ENCODE assay signal across 8 mouse cellular contexts in genomic region chr2:180173711-180174110, GRCm38 (mm10). TPM values are rescaled to one million over a fixed set of nuclear protein-coding genes. Genes with fewer than 3 reads are reported as not detected.
DNase-seq lines count a peak whose midpoint lies in the region; ATAC-seq and TF ChIP-seq lines count a peak whose summit lies in the region.
"Not testable (repeated sequence)": the region's sequence is repeated elsewhere in the genome, so short reads cannot be mapped to it uniquely, and the experiment has no call there.

No protein-coding gene starts in this region.

- not testable (repeated sequence) for ATAC-seq in embryonic facial prominence, embryonic 15.5 days (ENCODE audit: insufficient number of reproducible peaks, low FRiP score, low TSS enrichment, low read depth); liver, postnatal 0 days; midbrain, postnatal 0 days (ENCODE audit: low FRiP score)

- not testable (repeated sequence) for TF ChIP-seq EP300 in liver, postnatal 0 days (IDR thresholded peaks at IDR 0.05; ENCODE audit: low read depth)

- peak overlapping the region; percentile 99; the same call in 1 of the 2 replicates for H3K4me3 ChIP-seq in embryonic facial prominence, embryonic 15.5 days (replicated peaks)
- peak overlapping the region; percentile 95 for H3K4me3 ChIP-seq in hindbrain, embryonic 10.5 days
- H3K4me3 ChIP-seq in liver, postnatal 0 days (ENCODE audit: low read depth, low read length); midbrain, postnatal 0 days (ENCODE audit: low read depth, low read length); thymus, adult 2 months (ENCODE audit: control insufficient read depth, insufficient read depth, low read length): not testable (repeated sequence)

- not testable (repeated sequence) for H3K27me3 ChIP-seq in embryonic facial prominence, embryonic 15.5 days; hindbrain, embryonic 10.5 days (ENCODE audit: insufficient read depth, poor library complexity, severe bottlenecking); liver, postnatal 0 days (ENCODE audit: insufficient read depth, low read length); midbrain, postnatal 0 days (ENCODE audit: insufficient read depth, low read length); thymus, adult 2 months (ENCODE audit: control insufficient read depth, insufficient read depth, low read length)

- H3K9me3 ChIP-seq in embryonic facial prominence, embryonic 15.5 days (replicated peaks); hindbrain, embryonic 10.5 days; liver, postnatal 0 days (ENCODE audit: low read length); midbrain, postnatal 0 days (ENCODE audit: low read length): not testable (repeated sequence)

- peaks cover 25% of the 10 kb centered on the region for H3K4me1 ChIP-seq in embryonic facial prominence, embryonic 15.5 days
- peaks cover 33% of the 10 kb centered on the region for H3K4me1 ChIP-seq in hindbrain, embryonic 10.5 days (replicated peaks)
- peaks cover 22% of the 10 kb centered on the region for H3K4me1 ChIP-seq in liver, postnatal 0 days (ENCODE audit: insufficient read depth)
- H3K4me1 ChIP-seq in midbrain, postnatal 0 days (ENCODE audit: insufficient read depth, low read length): not testable (repeated sequence)
- peaks cover 13% of the 10 kb centered on the region for H3K4me1 ChIP-seq in thymus, adult 2 months (replicated peaks; ENCODE audit: control insufficient read depth, insufficient read depth, low read length)

- not testable (repeated sequence) for TF ChIP-seq POLR2A in thymus, adult 2 months (IDR thresholded peaks at IDR 0.05; ENCODE audit: control insufficient read depth, extremely low read depth, insufficient read depth, low read length, poor library complexity)

- H3K9ac ChIP-seq in embryonic facial prominence, embryonic 15.5 days: not testable (repeated sequence)
- H3K9ac ChIP-seq in liver, postnatal 0 days (replicated peaks): 0 out of 2 replicates have a peak overlapping the region, but pooled peaks have one; percentile 27
- H3K9ac ChIP-seq in midbrain, postnatal 0 days (replicated peaks; ENCODE audit: low read length, poor library complexity, severe bottlenecking): 0 out of 2 replicates have a peak overlapping the region, but pooled peaks have one; percentile 26

- not testable (repeated sequence) for H3K27ac ChIP-seq in embryonic facial prominence, embryonic 15.5 days (replicated peaks); hindbrain, embryonic 10.5 days; liver, postnatal 0 days (ENCODE audit: low read depth); midbrain, postnatal 0 days (ENCODE audit: low read depth, low read length); thymus, adult 2 months (ENCODE audit: control insufficient read depth, insufficient read depth, low read length)

- 89% methylated on average over 8 of the region's 8 CpGs for WGBS in embryonic facial prominence, embryonic 15.5 days
- WGBS in hindbrain, embryonic 10.5 days: 95% methylated on average over 8 of the region's 8 CpGs
- 82% methylated on average over 8 of the region's 8 CpGs for WGBS in liver, postnatal 0 days (ENCODE audit: insufficient replicate concordance)
- 92% methylated on average over 8 of the region's 8 CpGs for WGBS in midbrain, postnatal 0 days
- 95% methylated on average over 8 of the region's 8 CpGs for WGBS in thymus, adult 2 months

- peaks cover 53% of the 10 kb centered on the region for H3K36me3 ChIP-seq in embryonic facial prominence, embryonic 15.5 days
- peaks cover 62% of the 10 kb centered on the region for H3K36me3 ChIP-seq in hindbrain, embryonic 10.5 days
- peaks cover 42% of the 10 kb centered on the region for H3K36me3 ChIP-seq in liver, postnatal 0 days (replicated peaks; ENCODE audit: insufficient read depth, low read length)
- peaks cover 47% of the 10 kb centered on the region for H3K36me3 ChIP-seq in midbrain, postnatal 0 days (ENCODE audit: insufficient read depth, low read length)
- peaks cover 22% of the 10 kb centered on the region for H3K36me3 ChIP-seq in thymus, adult 2 months (ENCODE audit: control insufficient read depth, insufficient read depth, low read length)

- DNase-seq in MN1 (ENCODE audit: low spot score): peak; percentile 57
- peak; percentile 36 for DNase-seq in cerebellum, adult 8-10 months
- not testable (repeated sequence) for DNase-seq in hindbrain, embryonic 10.5 days (ENCODE audit: low spot score); liver, postnatal 0 days; midbrain, postnatal 0 days (ENCODE audit: low spot score); thymus, adult 2 months
- DNase-seq in kidney, postnatal 4 days: peak; percentile 29 to 43

- not testable (repeated sequence) for TF ChIP-seq CTCF in liver, postnatal 0 days (IDR thresholded peaks at IDR 0.05; ENCODE audit: low read depth); midbrain, postnatal 0 days (IDR thresholded peaks at IDR 0.05)
- 0 out of 2 replicates have a peak, but pooled peaks have one; percentile 13 for TF ChIP-seq CTCF in thymus, adult 2 months (IDR thresholded peaks at IDR 0.05; ENCODE audit: borderline replicate concordance, control insufficient read depth, extremely low read depth, insufficient read depth, low read length, poor library complexity)

- H3K4me2 ChIP-seq in embryonic facial prominence, embryonic 15.5 days (replicated peaks): peak overlapping the region; percentile 85; the same call in 1 of the 2 replicates
- H3K4me2 ChIP-seq in liver, postnatal 0 days (ENCODE audit: low read depth, low read length); midbrain, postnatal 0 days (ENCODE audit: low read depth, low read length, poor library complexity, severe bottlenecking): not testable (repeated sequence)

RNA-seq across cellular contexts. Expression of gene Adrm1, which starts 2.4 kb away (rescaled TPM):
- 176 and 190 TPM in 2 replicates for polyA plus RNA-seq in embryonic facial prominence, embryonic 15.5 days (2015; fragmentation: Nextera tagmentation; extraction: Ambion mirVana)
- polyA plus RNA-seq in hindbrain, embryonic 10.5 days (2016; fragmentation: Nextera tagmentation; extraction: Ambion mirVana): 278 and 297 TPM in 2 replicates
- polyA plus RNA-seq in liver, postnatal 0 days (2015; fragmentation: Nextera tagmentation; extraction: Ambion mirVana): 91.9 and 98.0 TPM in 2 replicates
- 98.2 and 105 TPM in 2 replicates for total RNA-seq in midbrain, postnatal 0 days (2014; rRNA removed)
- polyA plus RNA-seq in midbrain, postnatal 0 days (2015; fragmentation: Nextera tagmentation; extraction: Ambion mirVana): 222 and 224 TPM in 2 replicates
- 209 and 213 TPM in 2 replicates for polyA plus RNA-seq in thymus, adult 2 months (2012; rRNA removed)

RNA-seq across cellular contexts. Expression of gene Lama5, which starts 51.9 kb away (rescaled TPM):
- polyA plus RNA-seq in embryonic facial prominence, embryonic 15.5 days (2015; fragmentation: Nextera tagmentation; extraction: Ambion mirVana): 28.0 and 37.2 TPM in 2 replicates
- polyA plus RNA-seq in hindbrain, embryonic 10.5 days (2016; fragmentation: Nextera tagmentation; extraction: Ambion mirVana): 7.2 and 10.8 TPM in 2 replicates
- polyA plus RNA-seq in liver, postnatal 0 days (2015; fragmentation: Nextera tagmentation; extraction: Ambion mirVana): 2.1 and 2.2 TPM in 2 replicates
- total RNA-seq in midbrain, postnatal 0 days (2014; rRNA removed): 5.9 and 8.9 TPM in 2 replicates
- 1.8 and 1.9 TPM in 2 replicates for polyA plus RNA-seq in midbrain, postnatal 0 days (2015; fragmentation: Nextera tagmentation; extraction: Ambion mirVana)
- 9.2 and 13.1 TPM in 2 replicates for polyA plus RNA-seq in thymus, adult 2 months (2012; rRNA removed)

RNA-seq across cellular contexts. Expression of gene Osbpl2, which starts 54.6 kb away (rescaled TPM):
- polyA plus RNA-seq in embryonic facial prominence, embryonic 15.5 days (2015; fragmentation: Nextera tagmentation; extraction: Ambion mirVana): 42.6 and 43.0 TPM in 2 replicates
- polyA plus RNA-seq in hindbrain, embryonic 10.5 days (2016; fragmentation: Nextera tagmentation; extraction: Ambion mirVana): 29.0 and 42.2 TPM in 2 replicates
- polyA plus RNA-seq in liver, postnatal 0 days (2015; fragmentation: Nextera tagmentation; extraction: Ambion mirVana): 9.6 and 10.5 TPM in 2 replicates
- 52.6 and 67.5 TPM in 2 replicates for total RNA-seq in midbrain, postnatal 0 days (2014; rRNA removed)
- polyA plus RNA-seq in midbrain, postnatal 0 days (2015; fragmentation: Nextera tagmentation; extraction: Ambion mirVana): 64.9 and 70.3 TPM in 2 replicates
- polyA plus RNA-seq in thymus, adult 2 months (2012; rRNA removed): 19.3 and 21.7 TPM in 2 replicates
